In genomic region chr1:95666541-95667320, GRCm38 (mm10) we compare ENCODE assay signal across 8 mouse cellular contexts. TPM values are rescaled to one million over a fixed set of nuclear protein-coding genes. Genes with fewer than 3 reads are reported as not detected.
A peak's percentile ranks its signal among the peaks of the same experiment; 100 is the strongest.
DNase-seq lines count a peak whose midpoint lies in the region; ATAC-seq and TF ChIP-seq lines count a peak whose summit lies in the region.

No protein-coding gene starts in this region.

- H3K36me3 ChIP-seq in G1E (replicated peaks) = peaks cover 11% of the 10 kb centered on the region
- H3K36me3 ChIP-seq in erythroblast, embryonic 14.5 days (ENCODE audit: control insufficient read depth) = no peaks in the 10 kb centered on the region
- no peaks in the 10 kb centered on the region for H3K36me3 ChIP-seq in intestine, postnatal 0 days (ENCODE audit: control insufficient read depth, insufficient read depth)

- peak overlapping the region; percentile 84 for H3K4me2 ChIP-seq in intestine, postnatal 0 days (replicated peaks; ENCODE audit: low read depth)

- DNase-seq in layer of hippocampus, adult 18-20 months (ENCODE audit: low spot score in 2 of 2) = peak; percentile 2 to 41
- no peak for DNase-seq in layer of hippocampus, adult 9-10 months (ENCODE audit: low spot score)
- DNase-seq in G1E (ENCODE audit: low spot score) = peak; percentile 20
- DNase-seq in natural killer cell, adult 2 months (ENCODE audit: low spot score in 2 of 2) = peak; percentile 34 to 50
- DNase-seq in adrenal gland, postnatal 14 days = no peak
- DNase-seq in right cerebral cortex, adult 18-20 months = no peak

- H3K27me3 ChIP-seq in G1E (ENCODE audit: insufficient read depth, low read length) = no peaks in the 10 kb centered on the region
- H3K27me3 ChIP-seq in erythroblast, embryonic 14.5 days (ENCODE audit: control insufficient read depth) = peaks cover 31% of the 10 kb centered on the region
- 0 out of 2 replicates have a peak, but pooled peaks cover 3% of the 10 kb centered on the region for H3K27me3 ChIP-seq in intestine, postnatal 0 days (replicated peaks; ENCODE audit: control insufficient read depth, insufficient read depth, low read length)

- 0% methylated on average over 14 of the region's 14 CpGs for WGBS in intestine, postnatal 0 days

- TF ChIP-seq CTCF in G1E (IDR thresholded peaks at IDR 0.05; ENCODE audit: low read depth, low read length) = no peak
- TF ChIP-seq CTCF in intestine, postnatal 0 days (IDR thresholded peaks at IDR 0.05; ENCODE audit: low read depth) = no peak

- H3K4me3 ChIP-seq in G1E (ENCODE audit: low read depth, low read length) = peak overlapping the region; percentile 81
- peak overlapping the region; percentile 55 for H3K4me3 ChIP-seq in erythroblast, embryonic 14.5 days (replicated peaks)
- peak overlapping the region; percentile 57 for H3K4me3 ChIP-seq in intestine, postnatal 0 days (ENCODE audit: low read depth, low read length)

- no peak overlapping the region for H3K27ac ChIP-seq in intestine, postnatal 0 days (ENCODE audit: low read depth, low read length)

- peak; percentile 2 for ATAC-seq in G1E (ENCODE audit: extremely low read depth, insufficient number of reproducible peaks, low FRiP score, poor library complexity, severe bottlenecking)
- ATAC-seq in intestine, postnatal 0 days = no peak

- H3K4me1 ChIP-seq in G1E (ENCODE audit: insufficient read depth, low read depth, low read length) = peaks cover 71% of the 10 kb centered on the region
- H3K4me1 ChIP-seq in erythroblast, embryonic 14.5 days (ENCODE audit: control insufficient read depth) = peaks cover 11% of the 10 kb centered on the region
- no peaks in the 10 kb centered on the region for H3K4me1 ChIP-seq in intestine, postnatal 0 days (replicated peaks; ENCODE audit: control insufficient read depth, insufficient read depth, low read length)

- H3K9ac ChIP-seq in intestine, postnatal 0 days (ENCODE audit: low read depth, low read length) = no peak overlapping the region

- H3K9me3 ChIP-seq in G1E (replicated peaks) = no peaks in the 10 kb centered on the region
- H3K9me3 ChIP-seq in erythroblast, embryonic 14.5 days (ENCODE audit: control insufficient read depth, low read length) = no peaks in the 10 kb centered on the region
- H3K9me3 ChIP-seq in intestine, postnatal 0 days (ENCODE audit: control insufficient read depth) = no peaks in the 10 kb centered on the region

RNA-seq across cellular contexts. Expression of gene St8sia4, which starts 0.6 kb away (rescaled TPM):
- total RNA-seq in layer of hippocampus, adult 18-20 months (2021) = 10 to 100 TPM; 10.1 to 11.5 TPM
- total RNA-seq in G1E (2014; fragmentation: Nextera tagmentation) (226 and 264 TPM in 2 replicates), G1E (2017) (95.8 and 101 TPM in 2 replicates)
- 22.4 and 22.5 TPM in 2 replicates for polyA plus RNA-seq in G1E (2012)
- 0.02 TPM in 1 of 2 replicates, not detected in the other for polyA plus RNA-seq in erythroblast, embryonic 14.5 days (2012)
- polyA plus RNA-seq in intestine, postnatal 0 days (2015; fragmentation: Nextera tagmentation; extraction: Ambion mirVana) = 1.1 and 1.5 TPM in 2 replicates
- total RNA-seq in adrenal gland, postnatal 14 days (2021) = 5.0 and 10.4 TPM in 2 replicates

Comparison
In these comparisons a context has a peak if more than half of its experiments do, and no peak if none do; other contexts are left out.
1. DNase-seq: peak in layer of hippocampus, adult 18-20 months (2 of 2), G1E (single experiment) and natural killer cell, adult 2 months (2 of 2); none in layer of hippocampus, adult 9-10 months (single experiment), adrenal gland, postnatal 14 days (single experiment) and right cerebral cortex, adult 18-20 months (single experiment).
2. Peak in every context shown above with its lines, with median percentiles within 50 percentile points of each other: H3K4me3 ChIP-seq.